Mouse (Mus musculus) urinary bladder, adult 18-20 months (tissue): ENCODE measurements at regions not wholly inside any gene's neighbourhood (a gene's known extent, or its start where the extent isn't known, plus 50 kb on each side); places are given as distances from the start of the nearest gene placed in this dataset.
A peak's percentile ranks its signal among the peaks of the same experiment; 100 is the strongest.

Experiments used
- DNase-seq, 2 experiments: peaks; one replicate each; pipeline ENCODE4 v3.0.0; 2022; ENCODE audit warnings: low spot score in 2 of 2, mixed read lengths in 2 of 2

- peak in 1 of 2 experiments; percentile 8 for DNase-seq
These were observed 406.8 kb upstream of the Adamts16 start for GRCm38 (mm10) chr13:71248261-71249031.

- no peak for DNase-seq
These were observed 405.6 kb upstream of the Adamts16 start for GRCm38 (mm10) chr13:71247241-71247640.

GRCm38 (mm10) chr13:71245326-71245725 is 403.7 kb upstream of the Adamts16 start:
- DNase-seq = no peak

- DNase-seq = no peak
These were observed 398.2 kb upstream of the Adamts16 start for GRCm38 (mm10) chr13:71239782-71240181.

- no peak for DNase-seq
These were observed 393.7 kb upstream of the Adamts16 start for GRCm38 (mm10) chr13:71235338-71235737.

- DNase-seq = no peak
These were observed 389.6 kb upstream of the Adamts16 start for GRCm38 (mm10) chr13:71231182-71231581.

- DNase-seq = no peak
These were observed 373.2 kb upstream of the Adamts16 start for GRCm38 (mm10) chr13:71214776-71215175.

- DNase-seq = no peak
These were observed 369.8 kb upstream of the Adamts16 start for GRCm38 (mm10) chr13:71211363-71211762.

- no peak for DNase-seq
These were observed 369.1 kb upstream of the Adamts16 start for GRCm38 (mm10) chr13:71210658-71211251.

- DNase-seq = no peak
These were observed 364.1 kb upstream of the Adamts16 start for GRCm38 (mm10) chr13:71205708-71206107.

- no peak for DNase-seq
These were observed 359.0 kb upstream of the Adamts16 start for GRCm38 (mm10) chr13:71200656-71201055.

- peak in 1 of 2 experiments; percentile 4 for DNase-seq
These were observed 354.1 kb upstream of the Adamts16 start for GRCm38 (mm10) chr13:71195675-71196074.

GRCm38 (mm10) chr13:71184500-71184899 is 342.9 kb upstream of the Adamts16 start:
- no peak for DNase-seq

- no peak for DNase-seq
These were observed 337.5 kb upstream of the Adamts16 start for GRCm38 (mm10) chr13:71179083-71179482.

GRCm38 (mm10) chr13:71174335-71174734 is 332.7 kb upstream of the Adamts16 start:
- DNase-seq = no peak

GRCm38 (mm10) chr13:71166226-71166625 is 324.6 kb upstream of the Adamts16 start:
- no peak for DNase-seq

GRCm38 (mm10) chr13:71165096-71165920 is 323.7 kb upstream of the Adamts16 start:
- DNase-seq = no peak

- DNase-seq = no peak
These were observed 322.4 kb upstream of the Adamts16 start for GRCm38 (mm10) chr13:71164012-71164411.

- DNase-seq = no peak
These were observed 321.3 kb upstream of the Adamts16 start for GRCm38 (mm10) chr13:71162952-71163351.

- no peak for DNase-seq
These were observed 316.8 kb upstream of the Adamts16 start for GRCm38 (mm10) chr13:71158300-71158860.

GRCm38 (mm10) chr13:71157656-71158299 is 316.2 kb upstream of the Adamts16 start:
- no peak for DNase-seq

- no peak for DNase-seq
These were observed 308.5 kb upstream of the Adamts16 start for GRCm38 (mm10) chr13:71150092-71150491.
